Mouse (Mus musculus): Measurements from ENCODE around the gene Rpl14.

- no peak for TF ChIP-seq CTCF (conservative IDR thresholded peaks at IDR 0.05; ENCODE audit: insufficient read depth, insufficient read length, low read depth, low read length)
- no peak for TF ChIP-seq POLR2A (IDR thresholded peaks at IDR 0.05; ENCODE audit: low read depth, low read length)
Observed at GRCm38 (mm10) chr9:120614059-120614458, 42.8 kb downstream of the Rpl14 start.
